Mouse (Mus musculus) neural tube, embryonic 11.5 days (tissue): ENCODE measurements around the gene Gm20388. TPM values are rescaled to one million over a fixed set of nuclear protein-coding genes. Genes with fewer than 3 reads are reported as not detected.

Source experiments
- ATAC-seq: fragments of 200-750 bp; cut with Nextera tagmentation; 2 replicates; pipeline ENCODE4 v1.8.0; 2017; ENCODE audit warnings: moderate number of reproducible peaks, mild to moderate bottlenecking, moderate TSS enrichment, moderate library complexity; ENCODE audit not compliant: insufficient read depth, low FRiP score, low TSS enrichment
- DNase-seq: peaks from one replicate; pipeline ENCODE4 v3.0.0-alpha.2; 2015; ENCODE audit warnings: low spot score
- H3K27ac ChIP-seq: fragments of 300-500 bp; sonication (generic); 2 replicates; pipeline ENCODE4 v1.5.1; 2014; ENCODE audit warnings: low read depth, mild to moderate bottlenecking, low read length
- H3K27me3 ChIP-seq: fragments of 300-500 bp; sonication (generic); 2 replicates; pipeline ENCODE4 v1.6.1; 2014; ENCODE audit warnings: mild to moderate bottlenecking, low read length, mixed read lengths; ENCODE audit not compliant: control insufficient read depth, insufficient read depth
- H3K36me3 ChIP-seq: fragments of 300-500 bp; sonication (generic); 2 replicates; pipeline ENCODE4 v1.6.1; 2014; ENCODE audit warnings: mild to moderate bottlenecking, low read length, moderate library complexity, mixed read lengths; ENCODE audit not compliant: control insufficient read depth, insufficient read depth
- H3K4me1 ChIP-seq: fragments of 300-500 bp; sonication (generic); 2 replicates; pipeline ENCODE4 v1.6.1; 2014; ENCODE audit warnings: low read length, mixed read lengths; ENCODE audit not compliant: control insufficient read depth, insufficient read depth
- H3K4me2 ChIP-seq: fragments of 300-500 bp; sonication (generic); 2 replicates; pipeline ENCODE4 v1.6.1; 2014; ENCODE audit warnings: low read depth, mild to moderate bottlenecking, moderate library complexity
- H3K4me3 ChIP-seq: fragments of 300-500 bp; sonication (generic); 2 replicates; pipeline ENCODE4 v1.5.1; 2014; ENCODE audit warnings: low read depth, low read length
- H3K9ac ChIP-seq: fragments of 300-500 bp; sonication (generic); 2 replicates; pipeline ENCODE4 v1.6.1; 2014; ENCODE audit warnings: mild to moderate bottlenecking, low read length
- H3K9me3 ChIP-seq: fragments of 300-500 bp; sonication (generic); 2 replicates; pipeline ENCODE4 v1.6.1; 2016; ENCODE audit warnings: low read length; ENCODE audit not compliant: control insufficient read depth
- WGBS: fragments of 180-500 bp; shearing (Covaris S2); extraction: QIAGEN DNeasy Blood & Tissue Kit; methylation state at CpG from one replicate; pipeline ENCODE4 v1.1.7; 2014; 5-methylcytosine and 5-hydroxymethylcytosine counted together
- polyA plus RNA-seq: library from polyadenylated mRNA; unstranded; fragments of >200 nt; fragmentation: Nextera tagmentation; extraction: Ambion mirVana; gene quantifications from 2 replicates; pipeline ENCODE4 v1.2.1, GENCODE M21; 2014

The Gm20388 gene
- polyA plus RNA-seq, 1 experiment from 2014 or later, result not detected

- Histone ChIP-seq H3K4me1 (no peaks in the 10 kb centered on the region; the same call in 1 of the 2 replicates), H3K4me3 (no peak overlapping the region), H3K9ac (no peak overlapping the region), H3K36me3 (no peaks in the 10 kb centered on the region), H3K9me3 (no peaks in the 10 kb centered on the region), H3K27me3 (no peaks in the 10 kb centered on the region), H3K27ac (no peak overlapping the region), H3K4me2 (no peak overlapping the region)
- WGBS, result 74% methylated on average over 14 of the region's 14 CpGs
- ATAC-seq, result no peak
- no peak for DNase-seq
Measured at GRCm38 (mm10) chr8:123004033-123004922, 3093.6 kb downstream of the Gm20388 start.

- no peak overlapping the region for H3K9ac ChIP-seq
- DNase-seq (no peak), ATAC-seq (no peak)
- no peaks in the 10 kb centered on the region for H3K27me3 ChIP-seq
- no peak overlapping the region for H3K4me3 ChIP-seq
- H3K36me3 ChIP-seq, result no peaks in the 10 kb centered on the region
- H3K4me1 ChIP-seq, result no peaks in the 10 kb centered on the region; the same call in 1 of the 2 replicates
- WGBS, result 84% methylated on average over 3 of the region's 3 CpGs
- no peak overlapping the region for H3K27ac ChIP-seq
- no peaks in the 10 kb centered on the region for H3K9me3 ChIP-seq
- no peak overlapping the region for H3K4me2 ChIP-seq
Measured at GRCm38 (mm10) chr8:123005328-123005727, 3094.7 kb downstream of the Gm20388 start.

- H3K9ac ChIP-seq, result no peak overlapping the region
- no peaks in the 10 kb centered on the region for H3K27me3 ChIP-seq
- H3K4me2 ChIP-seq, result no peak overlapping the region
- ATAC-seq (no peak), DNase-seq (no peak)
- no peaks in the 10 kb centered on the region for H3K36me3 ChIP-seq
- no peaks in the 10 kb centered on the region for H3K9me3 ChIP-seq
- no peak overlapping the region for H3K4me3 ChIP-seq
- H3K27ac ChIP-seq, result no peak overlapping the region
- WGBS, result 85% methylated on average over 5 of the region's 5 CpGs
- H3K4me1 ChIP-seq, result no peaks in the 10 kb centered on the region; the same call in 1 of the 2 replicates
Measured at GRCm38 (mm10) chr8:123005805-123006204, 3095.2 kb downstream of the Gm20388 start.

GRCm38 (mm10) chr8:123011321-123011720 lies 3100.7 kb downstream of the Gm20388 start:
- no peak overlapping the region for H3K9ac ChIP-seq
- no peak overlapping the region for H3K27ac ChIP-seq
- H3K9me3 ChIP-seq, result no peaks in the 10 kb centered on the region
- H3K4me2 ChIP-seq, result no peak overlapping the region
- ATAC-seq (no peak), DNase-seq (no peak)
- no peaks in the 10 kb centered on the region for H3K36me3 ChIP-seq
- no peak overlapping the region for H3K4me3 ChIP-seq
- H3K4me1 ChIP-seq, result no peaks in the 10 kb centered on the region
- H3K27me3 ChIP-seq, result no peaks in the 10 kb centered on the region

- no peaks in the 10 kb centered on the region for H3K36me3 ChIP-seq
- WGBS, result 86% methylated on average over 7 of the region's 7 CpGs
- H3K9me3 ChIP-seq, result no peaks in the 10 kb centered on the region
- DNase-seq, result no peak
- H3K27ac ChIP-seq, result no peak overlapping the region
- no peak overlapping the region for H3K4me2 ChIP-seq
- no peak overlapping the region for H3K9ac ChIP-seq
- ATAC-seq, result no peak
- no peaks in the 10 kb centered on the region for H3K27me3 ChIP-seq
- 0 out of 2 replicates have a peak, but pooled peaks cover 3% of the 10 kb centered on the region for H3K4me1 ChIP-seq
- H3K4me3 ChIP-seq, result no peak overlapping the region
Measured at GRCm38 (mm10) chr8:123014429-123014828, 3103.8 kb downstream of the Gm20388 start.

- ATAC-seq, result no peak
- H3K27me3 ChIP-seq, result no peaks in the 10 kb centered on the region
- no peak overlapping the region for H3K4me2 ChIP-seq
- WGBS, result 90% methylated on average over 3 of the region's 3 CpGs
- H3K9me3 ChIP-seq, result no peaks in the 10 kb centered on the region
- DNase-seq, result no peak
- no peaks in the 10 kb centered on the region for H3K36me3 ChIP-seq
- H3K4me1 ChIP-seq, result 0 out of 2 replicates have a peak, but pooled peaks cover 3% of the 10 kb centered on the region
- H3K9ac ChIP-seq, result no peak overlapping the region
- H3K4me3 ChIP-seq, result no peak overlapping the region
- no peak overlapping the region for H3K27ac ChIP-seq
Measured at GRCm38 (mm10) chr8:123015074-123015473, 3104.4 kb downstream of the Gm20388 start.

GRCm38 (mm10) chr8:123017143-123017542 lies 3106.5 kb downstream of the Gm20388 start:
- WGBS, result 90% methylated on average over 4 of the region's 4 CpGs
- H3K9me3 ChIP-seq, result no peaks in the 10 kb centered on the region

GRCm38 (mm10) chr8:123018484-123019164 lies 3108.0 kb downstream of the Gm20388 start:
- no peak overlapping the region for H3K4me2 ChIP-seq
- H3K4me1 ChIP-seq, result 0 out of 2 replicates have a peak, but pooled peaks cover 3% of the 10 kb centered on the region
- H3K4me3 ChIP-seq, result no peak overlapping the region
- H3K9me3 ChIP-seq, result no peaks in the 10 kb centered on the region
- H3K36me3 ChIP-seq, result no peaks in the 10 kb centered on the region
- no peaks in the 10 kb centered on the region for H3K27me3 ChIP-seq
- no peak overlapping the region for H3K9ac ChIP-seq
- DNase-seq (no peak), ATAC-seq (no peak)
- no peak overlapping the region for H3K27ac ChIP-seq
- WGBS, result 77% methylated on average over 4 of the region's 4 CpGs

More at GRCm38 (mm10) chr8:123017143-123017542, 3106.5 kb downstream of the Gm20388 start:
- H3K27me3 ChIP-seq, result no peaks in the 10 kb centered on the region
- H3K9ac ChIP-seq, result no peak overlapping the region
- H3K4me1 ChIP-seq, result 0 out of 2 replicates have a peak, but pooled peaks cover 3% of the 10 kb centered on the region
- DNase-seq (no peak), ATAC-seq (no peak)
- no peak overlapping the region for H3K27ac ChIP-seq
- H3K4me3 ChIP-seq, result no peak overlapping the region
- H3K4me2 ChIP-seq, result no peak overlapping the region
- no peaks in the 10 kb centered on the region for H3K36me3 ChIP-seq
